Mouse (Mus musculus) layer of hippocampus, postnatal 25 days (tissue): ENCODE results near the gene Ctrc. TPM values are rescaled to one million over a fixed set of nuclear protein-coding genes. Genes with fewer than 3 reads are reported as not detected.
"Not testable (repeated sequence)": the region's sequence is repeated elsewhere in the genome, so short reads cannot be mapped to it uniquely, and the experiment has no call there.

Experiments used
- DNase-seq, 2 experiments: peaks; one replicate each; pipeline ENCODE4 v3.0.0; 2022; ENCODE audit warnings: mixed read lengths in 2 of 2, low spot score in 1 of 2; ENCODE audit errors: extremely low spot score in 1 of 2
- total RNA-seq, 2 experiments: library from RNA; stranded (reverse); gene quantifications; 2 replicates each; pipeline ENCODE4 v1.2.3; 2021

Gene Ctrc
- total RNA-seq, 2 experiments from 2014 or later = not detected

GRCm38 (mm10) chr4:141791486-141791885 lies 54.7 kb downstream of the Ctrc start:
- DNase-seq = no peak

DNA sequence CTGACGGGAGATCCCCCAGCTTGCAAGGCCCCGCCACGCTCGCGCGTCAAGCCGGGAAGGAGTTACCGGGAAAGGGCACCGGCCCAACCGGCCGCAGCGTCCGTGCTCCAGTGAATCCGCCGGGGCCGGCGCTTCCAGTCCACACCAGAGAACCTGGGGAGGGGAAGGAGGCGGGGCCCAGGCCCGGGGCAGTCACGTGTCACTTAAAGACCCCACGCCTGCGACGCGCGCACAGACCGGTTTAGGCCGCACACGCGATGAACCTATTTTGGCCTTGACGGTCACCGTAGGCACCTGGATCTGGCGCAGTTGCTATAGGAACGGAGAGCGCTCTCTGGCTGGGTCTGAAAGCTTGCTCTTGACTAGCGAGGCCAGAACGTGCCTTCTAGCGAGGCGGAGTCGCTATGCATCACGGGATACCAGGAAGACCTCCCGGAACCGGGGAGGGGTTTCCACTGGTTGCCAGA lies 55.6 kb downstream of the Ctrc start, which contains the start of gene Dnajc16:
TSS of gene Dnajc16 (minus strand) at position 408 of the 467 bp plus-strand sequence.
- peak; percentile 85 to 90 for DNase-seq

DNA sequence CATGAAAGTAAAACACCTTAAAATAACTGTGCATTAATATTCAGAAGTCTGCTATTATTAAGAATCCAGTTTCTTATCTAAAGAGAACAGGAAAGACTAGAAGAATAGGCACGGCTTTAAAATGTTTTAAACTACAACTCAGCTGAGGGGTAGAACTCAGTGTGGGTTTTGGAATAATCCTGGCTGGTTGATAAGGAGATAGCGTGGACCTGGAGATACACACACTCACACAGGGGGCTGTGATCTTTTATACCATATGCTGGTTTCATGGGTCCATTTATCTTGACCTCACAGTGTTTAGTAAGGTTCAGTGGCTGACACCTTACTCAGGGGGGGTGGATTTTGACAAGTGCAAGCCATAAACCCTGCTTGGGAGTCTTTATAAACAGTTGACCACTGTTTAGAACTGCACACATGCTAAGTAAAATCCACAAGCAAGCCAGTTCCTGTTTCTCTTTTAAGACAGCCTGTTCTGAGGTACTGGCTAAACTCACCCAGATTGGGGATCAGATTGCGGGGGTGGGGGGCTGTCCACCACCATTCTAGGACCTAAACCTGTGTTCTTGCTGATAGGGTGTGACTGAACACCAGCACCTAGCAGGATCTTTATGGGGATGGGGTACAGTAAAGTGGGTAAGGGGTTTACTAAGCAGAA lies 56.5 kb downstream of the Ctrc start:
- no peak for DNase-seq

DNA sequence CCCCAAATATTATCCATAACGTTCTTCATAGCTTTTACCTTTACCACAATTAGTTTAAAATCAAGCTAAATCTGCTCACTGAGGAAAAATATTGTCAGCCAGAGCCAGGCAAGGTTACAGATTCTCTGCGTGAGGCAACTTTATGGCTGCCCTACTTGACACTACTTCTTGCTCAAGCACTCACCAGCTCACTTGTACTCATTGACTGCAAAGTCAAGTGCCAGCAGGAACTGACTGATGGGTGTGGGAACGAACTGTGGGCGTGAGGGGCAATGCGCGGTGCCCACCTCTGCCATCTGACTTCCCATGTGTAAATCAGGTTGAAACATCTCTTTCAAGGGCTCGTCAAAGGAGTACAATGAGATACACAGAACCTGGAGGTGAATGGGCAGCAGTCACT lies 58.7 kb downstream of the Ctrc start:
- DNase-seq = no peak

DNA sequence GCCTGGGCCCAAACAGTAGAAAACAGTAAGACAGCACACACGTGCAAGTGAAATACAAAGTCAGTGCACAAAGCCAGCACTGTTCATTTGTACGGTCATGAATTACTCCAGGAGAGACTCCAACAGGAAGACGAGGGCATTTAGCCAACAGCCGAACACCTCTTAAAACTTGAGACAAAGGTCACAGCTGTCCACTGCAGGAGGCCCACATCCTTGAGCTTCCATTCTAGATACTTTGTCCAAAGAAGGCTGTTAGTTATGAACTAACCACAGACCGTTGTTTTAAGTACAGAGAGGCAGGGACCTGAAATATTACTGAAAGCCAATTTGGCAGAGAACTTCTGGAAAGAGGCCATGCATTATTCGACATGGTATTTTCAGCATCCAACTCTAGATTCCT lies 59.1 kb downstream of the Ctrc start:
- no peak for DNase-seq

DNA sequence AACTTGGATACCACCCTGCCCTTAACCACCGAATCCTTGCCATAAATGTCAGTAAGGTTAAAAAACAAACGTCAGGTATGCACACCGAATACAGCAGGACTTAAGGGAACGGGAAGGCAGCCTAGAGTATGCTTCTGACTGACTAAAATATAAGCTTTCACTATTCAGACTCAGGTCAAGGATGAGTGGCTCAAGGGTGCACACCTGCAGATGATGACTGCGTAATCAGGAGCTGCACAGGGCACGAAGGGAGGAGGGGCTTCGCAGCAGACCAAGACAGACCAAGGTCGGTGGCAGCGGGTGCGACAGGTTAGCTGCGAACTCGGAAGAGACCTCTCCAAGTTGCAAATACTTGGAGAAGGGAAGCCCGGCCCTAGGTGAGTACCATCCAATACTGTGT lies 60.0 kb downstream of the Ctrc start:
- DNase-seq = no peak

DNA sequence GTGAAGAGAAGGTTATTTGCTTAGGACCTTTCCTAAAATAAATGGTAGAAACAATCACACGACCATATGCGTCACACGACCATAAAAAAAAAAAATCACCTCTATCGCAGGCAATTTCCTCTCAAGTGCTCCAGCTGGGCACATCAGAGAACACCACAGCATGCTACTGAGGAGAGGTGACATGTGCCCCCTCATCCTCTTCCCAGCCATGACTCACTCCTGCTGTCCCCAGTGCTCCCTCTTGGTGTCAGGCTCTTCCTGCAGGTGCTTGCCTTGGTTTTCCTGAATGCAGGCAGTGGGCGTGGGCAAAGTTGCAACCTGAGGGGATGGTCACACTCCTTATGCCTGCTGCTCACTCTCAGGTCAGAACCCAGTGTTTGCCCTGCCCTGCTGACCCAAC lies 61.3 kb downstream of the Ctrc start:
- no peak for DNase-seq

GRCm38 (mm10) chr4:141781201-141781985 lies 64.8 kb downstream of the Ctrc start:
- no peak for DNase-seq

- DNase-seq = peak in 1 of 2 experiments; percentile 39
These were observed 66.3 kb downstream of the Ctrc start for GRCm38 (mm10) chr4:141779828-141780227.

DNA sequence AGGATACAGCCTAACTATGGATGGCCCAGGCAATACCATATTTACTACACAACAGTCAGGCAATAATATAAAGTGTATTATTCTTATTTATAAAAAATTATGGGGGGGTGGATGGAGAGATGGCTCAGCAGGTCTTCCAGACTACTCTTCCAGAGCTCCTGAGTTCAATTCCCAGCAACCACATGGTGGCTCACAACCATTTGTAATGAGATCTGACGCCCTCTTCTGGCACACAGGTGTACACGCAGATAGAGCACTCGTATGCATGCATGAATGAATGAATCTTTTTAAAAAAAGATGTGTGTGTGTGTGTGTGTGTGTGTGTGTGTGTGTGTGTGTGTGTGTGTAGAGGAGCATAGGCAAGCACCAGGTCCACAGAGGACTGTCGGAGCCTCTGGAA lies 73.1 kb downstream of the Ctrc start:
- not testable (repeated sequence) for DNase-seq

- no peak for DNase-seq
These were observed 74.3 kb downstream of the Ctrc start for GRCm38 (mm10) chr4:141771823-141772222.

DNA sequence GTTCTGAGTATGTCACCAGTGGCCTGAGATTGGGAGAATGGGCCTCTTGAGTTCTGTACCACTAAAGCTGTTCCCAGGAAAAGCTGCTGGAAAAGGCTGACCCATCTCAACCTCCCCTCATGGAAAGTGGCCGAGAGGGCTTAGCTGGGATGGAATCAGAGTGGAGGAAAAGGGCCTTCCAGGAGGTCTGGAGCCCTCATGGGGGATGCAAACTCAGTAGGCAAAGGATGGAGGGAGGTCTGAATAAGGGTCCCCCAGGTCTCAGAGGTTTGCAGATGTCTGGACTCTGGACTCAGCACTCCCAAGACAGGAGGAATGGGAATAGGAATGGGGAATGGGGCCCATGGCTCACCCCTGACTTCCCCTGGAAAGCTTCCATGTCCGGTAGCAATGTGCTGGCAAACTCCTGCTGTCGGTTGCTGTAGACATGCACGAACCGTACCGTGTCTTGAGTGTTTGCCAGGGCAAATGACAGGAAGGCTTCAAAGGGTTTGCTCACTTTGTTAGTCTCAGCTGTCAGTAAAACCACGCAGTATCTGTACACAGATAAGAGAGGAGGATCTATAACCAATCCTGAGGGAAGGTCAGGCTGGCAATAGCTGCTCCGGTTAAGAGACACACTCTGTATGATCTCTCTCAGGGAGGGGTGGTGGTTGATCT lies 76.5 kb downstream of the Ctrc start:
- no peak for DNase-seq

GRCm38 (mm10) chr4:141767353-141768036 lies 78.7 kb downstream of the Ctrc start:
- no peak for DNase-seq

DNA sequence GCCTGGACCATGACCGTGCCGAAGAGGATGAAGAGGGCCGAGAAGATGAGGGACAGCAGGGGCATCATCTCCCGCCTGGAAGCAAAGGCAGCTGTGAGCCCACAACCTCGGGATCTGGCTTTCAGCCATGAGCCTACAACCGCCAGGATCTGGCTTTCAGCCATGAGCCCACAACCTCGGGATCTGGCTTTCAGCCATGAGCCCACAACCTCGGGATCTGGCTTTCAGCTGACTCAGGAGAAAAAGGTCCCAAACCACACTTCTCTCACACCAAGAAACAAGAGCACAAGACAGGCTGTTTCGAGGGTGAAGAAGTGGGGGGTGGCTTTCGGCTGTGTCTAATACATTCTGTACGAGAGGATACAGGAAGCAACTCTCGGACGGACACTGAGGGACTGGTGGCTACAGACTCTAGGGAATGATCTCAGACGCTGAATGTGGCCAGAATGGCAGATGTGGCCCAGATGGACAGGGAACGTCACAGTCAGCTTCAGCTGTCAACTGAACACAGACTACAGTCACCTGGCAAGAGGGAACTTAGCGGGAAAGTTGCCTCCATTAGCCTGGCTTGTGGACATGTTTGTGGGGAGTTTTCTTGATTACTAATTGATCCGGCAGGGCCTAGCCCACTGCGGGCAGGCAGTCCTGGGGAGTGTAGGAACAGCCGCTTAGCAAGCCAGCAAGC lies 79.3 kb downstream of the Ctrc start:
- DNase-seq = no peak

- DNase-seq = no peak
These were observed 79.9 kb downstream of the Ctrc start for GRCm38 (mm10) chr4:141766316-141766667.

- DNase-seq = no peak
These were observed 81.2 kb downstream of the Ctrc start for GRCm38 (mm10) chr4:141765008-141765407.
